Mouse (Mus musculus) limb, embryonic 12.5 days (tissue): Measurements from ENCODE around the gene Ptprb. TPM values are rescaled to one million over a fixed set of nuclear protein-coding genes. Genes with fewer than 3 reads are reported as not detected.

Source experiments
- ATAC-seq: fragments of 200-750 bp; cut with Nextera tagmentation; 2 replicates; pipeline ENCODE4 v1.8.0; 2017; ENCODE audit warnings: low read depth, moderate TSS enrichment; ENCODE audit not compliant: insufficient number of reproducible peaks, insufficient read depth, low FRiP score, low TSS enrichment
- H3K27ac ChIP-seq: fragments of 300-500 bp; sonication (generic); 2 replicates; pipeline ENCODE4 v1.5.1; 2016; ENCODE audit warnings: mild to moderate bottlenecking, moderate library complexity
- H3K27me3 ChIP-seq: fragments of 300-500 bp; sonication (generic); 2 replicates; pipeline ENCODE4 v1.6.1; 2016; ENCODE audit warnings: mild to moderate bottlenecking, moderate library complexity
- H3K36me3 ChIP-seq: fragments of 300-500 bp; sonication (generic); 2 replicates; pipeline ENCODE4 v1.6.1; 2016; ENCODE audit warnings: mild to moderate bottlenecking, moderate library complexity
- H3K4me1 ChIP-seq: fragments of 300-500 bp; sonication (generic); replicated peaks from 2 replicates; pipeline ENCODE4 v1.6.1; 2016
- H3K4me2 ChIP-seq: fragments of 300-500 bp; sonication (generic); 2 replicates; pipeline ENCODE4 v1.6.1; 2016; ENCODE audit warnings: mild to moderate bottlenecking, moderate library complexity
- H3K4me3 ChIP-seq: fragments of 300-500 bp; sonication (generic); replicated peaks from 2 replicates; pipeline ENCODE4 v1.5.1; 2016; ENCODE audit warnings: mild to moderate bottlenecking
- H3K9ac ChIP-seq: fragments of 300-500 bp; sonication (generic); replicated peaks from 2 replicates; pipeline ENCODE4 v1.6.1; 2016; ENCODE audit warnings: mild to moderate bottlenecking, moderate library complexity
- H3K9me3 ChIP-seq: fragments of 300-500 bp; sonication (generic); 2 replicates; pipeline ENCODE4 v1.6.1; 2016; ENCODE audit warnings: mild to moderate bottlenecking, moderate library complexity
- WGBS: fragments of 180-500 bp; shearing (Covaris S2); methylation state at CpG from one replicate; pipeline ENCODE4 v1.1.7; 2016; 5-methylcytosine and 5-hydroxymethylcytosine counted together
- polyA plus RNA-seq: library from polyadenylated mRNA; unstranded; fragments of >200 nt; fragmentation: Nextera tagmentation; extraction: Ambion mirVana; gene quantifications from 2 replicates; pipeline ENCODE4 v1.2.1, GENCODE M21; 2016

Ptprb gene
- polyA plus RNA-seq = 2.2 and 2.7 TPM in 2 replicates

- H3K4me2 ChIP-seq = no peak within 1 kb of the TSS
- 76% methylated on average over 7 of the region's 7 CpGs for WGBS
- no peaks in the 10 kb centered on the region for H3K4me1 ChIP-seq
- ATAC-seq = no peak
- no peaks in the 10 kb centered on the region for H3K36me3 ChIP-seq
- no peak within 1 kb of the TSS for H3K27ac ChIP-seq
- no peaks in the 10 kb centered on the region for H3K27me3 ChIP-seq
- H3K9me3 ChIP-seq = no peaks in the 10 kb centered on the region
- no peak within 1 kb of the TSS for H3K9ac ChIP-seq
- no peak within 1 kb of the TSS for H3K4me3 ChIP-seq
These were observed at the start of gene Ptprb for GRCm38 (mm10) chr10:116275280-116275679. Ptprb (plus strand) TSS chr10:116275523.

GRCm38 (mm10) chr10:116235299-116235698, 40.0 kb upstream of the Ptprb start:
- ATAC-seq = no peak

GRCm38 (mm10) chr10:116242200-116242599, 33.1 kb upstream of the Ptprb start:
- Histone ChIP-seq H3K27ac (no peak overlapping the region), H3K27me3 (no peaks in the 10 kb centered on the region), H3K9me3 (peaks cover 2% of the 10 kb centered on the region; the same call in 1 of the 2 replicates), H3K36me3 (no peaks in the 10 kb centered on the region), H3K4me2 (no peak overlapping the region), H3K4me1 (no peaks in the 10 kb centered on the region), H3K4me3 (no peak overlapping the region), H3K9ac (no peak overlapping the region)
- ATAC-seq = no peak
- WGBS = 81% methylated on average over 7 of the region's 7 CpGs

More at GRCm38 (mm10) chr10:116235299-116235698, 40.0 kb upstream of the Ptprb start:
- H3K4me1 ChIP-seq = no peaks in the 10 kb centered on the region
- H3K9me3 ChIP-seq = no peaks in the 10 kb centered on the region
- WGBS = 68% methylated on average over 5 of the region's 5 CpGs
- H3K36me3 ChIP-seq = no peaks in the 10 kb centered on the region
- H3K27me3 ChIP-seq = no peaks in the 10 kb centered on the region
- H3K4me3 ChIP-seq = no peak overlapping the region
- no peak overlapping the region for H3K4me2 ChIP-seq
- no peak overlapping the region for H3K9ac ChIP-seq
- H3K27ac ChIP-seq = no peak overlapping the region

GRCm38 (mm10) chr10:116243373-116243772, 31.9 kb upstream of the Ptprb start:
- no peak for ATAC-seq
- H3K4me3 ChIP-seq = no peak overlapping the region
- 55% methylated on average over 7 of the region's 7 CpGs for WGBS
- no peak overlapping the region for H3K9ac ChIP-seq
- H3K4me2 ChIP-seq = no peak overlapping the region
- no peaks in the 10 kb centered on the region for H3K36me3 ChIP-seq
- H3K4me1 ChIP-seq = no peaks in the 10 kb centered on the region
- peaks cover 5% of the 10 kb centered on the region; the same call in 1 of the 2 replicates for H3K9me3 ChIP-seq
- H3K27ac ChIP-seq = no peak overlapping the region
- H3K27me3 ChIP-seq = no peaks in the 10 kb centered on the region

GRCm38 (mm10) chr10:116245632-116246031, 29.7 kb upstream of the Ptprb start:
- H3K27me3 ChIP-seq = no peaks in the 10 kb centered on the region
- H3K36me3 ChIP-seq = no peaks in the 10 kb centered on the region
- H3K4me3 ChIP-seq = no peak overlapping the region
- no peak for ATAC-seq
- WGBS = 82% methylated on average over 2 of the region's 2 CpGs
- H3K4me1 ChIP-seq = no peaks in the 10 kb centered on the region
- H3K9ac ChIP-seq = no peak overlapping the region
- H3K4me2 ChIP-seq = no peak overlapping the region
- peaks cover 5% of the 10 kb centered on the region; the same call in 1 of the 2 replicates for H3K9me3 ChIP-seq
- no peak overlapping the region for H3K27ac ChIP-seq

GRCm38 (mm10) chr10:116252668-116253067, 22.7 kb upstream of the Ptprb start:
- Histone ChIP-seq H3K36me3 (no peaks in the 10 kb centered on the region), H3K4me3 (no peak overlapping the region), H3K4me2 (no peak overlapping the region), H3K27me3 (no peaks in the 10 kb centered on the region), H3K27ac (no peak overlapping the region), H3K9me3 (no peaks in the 10 kb centered on the region), H3K4me1 (no peaks in the 10 kb centered on the region), H3K9ac (no peak overlapping the region)
- WGBS = 88% methylated on average over 7 of the region's 7 CpGs
- ATAC-seq = no peak

- Histone ChIP-seq H3K4me1 (no peaks in the 10 kb centered on the region), H3K9me3 (no peaks in the 10 kb centered on the region), H3K27me3 (no peaks in the 10 kb centered on the region), H3K9ac (no peak overlapping the region), H3K4me3 (no peak overlapping the region), H3K36me3 (no peaks in the 10 kb centered on the region), H3K27ac (no peak overlapping the region), H3K4me2 (no peak overlapping the region)
- WGBS = 48% methylated on average over 6 of the region's 6 CpGs
- ATAC-seq = no peak
These were observed 21.4 kb upstream of the Ptprb start for GRCm38 (mm10) chr10:116253972-116254371.

- Histone ChIP-seq H3K9me3 (no peaks in the 10 kb centered on the region), H3K27me3 (no peaks in the 10 kb centered on the region), H3K4me2 (no peak overlapping the region), H3K9ac (no peak overlapping the region), H3K4me1 (0 out of 2 replicates have a peak, but pooled peaks cover 4% of the 10 kb centered on the region), H3K27ac (no peak overlapping the region), H3K4me3 (no peak overlapping the region), H3K36me3 (no peaks in the 10 kb centered on the region)
- 82% methylated on average over 4 of the region's 4 CpGs for WGBS
- no peak for ATAC-seq
These were observed 16.0 kb upstream of the Ptprb start for GRCm38 (mm10) chr10:116259298-116259697.

GRCm38 (mm10) chr10:116260658-116261433, 14.5 kb upstream of the Ptprb start:
- Histone ChIP-seq H3K27ac (no peak overlapping the region), H3K36me3 (no peaks in the 10 kb centered on the region), H3K27me3 (no peaks in the 10 kb centered on the region), H3K4me3 (no peak overlapping the region), H3K4me2 (no peak overlapping the region), H3K4me1 (0 out of 2 replicates have a peak, but pooled peaks cover 4% of the 10 kb centered on the region), H3K9ac (no peak overlapping the region), H3K9me3 (no peaks in the 10 kb centered on the region)
- 77% methylated on average over 13 of the region's 13 CpGs for WGBS
- ATAC-seq = no peak

GRCm38 (mm10) chr10:116261559-116261958, 13.8 kb upstream of the Ptprb start:
- no peaks in the 10 kb centered on the region for H3K36me3 ChIP-seq
- no peaks in the 10 kb centered on the region for H3K27me3 ChIP-seq
- no peaks in the 10 kb centered on the region for H3K9me3 ChIP-seq
- 0 out of 2 replicates have a peak, but pooled peaks cover 4% of the 10 kb centered on the region for H3K4me1 ChIP-seq
- 81% methylated on average over 5 of the region's 5 CpGs for WGBS
- no peak overlapping the region for H3K9ac ChIP-seq
- no peak overlapping the region for H3K4me3 ChIP-seq
- ATAC-seq = no peak
- H3K27ac ChIP-seq = no peak overlapping the region
- no peak overlapping the region for H3K4me2 ChIP-seq

- no peak overlapping the region for H3K27ac ChIP-seq
- ATAC-seq = no peak
- no peak overlapping the region for H3K9ac ChIP-seq
- H3K4me1 ChIP-seq = 0 out of 2 replicates have a peak, but pooled peaks cover 4% of the 10 kb centered on the region
- H3K36me3 ChIP-seq = no peaks in the 10 kb centered on the region
- H3K4me3 ChIP-seq = no peak overlapping the region
- no peak overlapping the region for H3K4me2 ChIP-seq
- H3K27me3 ChIP-seq = no peaks in the 10 kb centered on the region
- 86% methylated on average over 11 of the region's 11 CpGs for WGBS
- no peaks in the 10 kb centered on the region for H3K9me3 ChIP-seq
These were observed 10.8 kb upstream of the Ptprb start for GRCm38 (mm10) chr10:116264521-116264920.
